Mouse (Mus musculus) kidney, postnatal 25 days (tissue): ENCODE results near the gene Sp100.

ENCODE experiments used
- DNase-seq, 2 experiments: peaks; one replicate each; pipeline ENCODE4 v3.0.0; 2021; ENCODE audit warnings: mixed read lengths in 2 of 2

The Sp100 gene

GRCm38 (mm10) chr1:85751494-85751893 lies 101.7 kb downstream of the Sp100 start:
- DNase-seq, result peak in 1 of 2 experiments; percentile 38

- no peak for DNase-seq
Measured at GRCm38 (mm10) chr1:85751932-85752680, 102.3 kb downstream of the Sp100 start.

- no peak for DNase-seq
Measured at GRCm38 (mm10) chr1:85757531-85758230, 107.9 kb downstream of the Sp100 start.

- DNase-seq, result no peak
Measured at GRCm38 (mm10) chr1:85758231-85758968, 108.6 kb downstream of the Sp100 start.

- DNase-seq, result no peak
Measured at GRCm38 (mm10) chr1:85758969-85759293, 109.1 kb downstream of the Sp100 start.
